Mouse (Mus musculus): ENCODE results near the gene Polr3a.

Gene Polr3a

GRCm38 (mm10) chr14:24486773-24487227 lies at the start of gene Polr3a, which contains the start of gene Rps24:
Polr3a (minus strand) TSS chr14:24487058.
Rps24 (plus strand) TSS chr14:24487125.
- DNase-seq = peak; percentile 88 to 90

GRCm38 (mm10) chr14:24534865-24535545 lies 48.1 kb upstream of the Polr3a start:
- no peak for DNase-seq

- DNase-seq = no peak
Observed at GRCm38 (mm10) chr14:24530228-24530627, 43.4 kb upstream of the Polr3a start.

GRCm38 (mm10) chr14:24526440-24526839 lies 39.6 kb upstream of the Polr3a start:
- no peak for DNase-seq

GRCm38 (mm10) chr14:24525677-24526415 lies 39.0 kb upstream of the Polr3a start:
- no peak for DNase-seq

- no peak for DNase-seq
Observed at GRCm38 (mm10) chr14:24525137-24525536, 38.3 kb upstream of the Polr3a start.

- no peak for DNase-seq
Observed at GRCm38 (mm10) chr14:24521597-24521996, 34.7 kb upstream of the Polr3a start.

- no peak for DNase-seq
Observed at GRCm38 (mm10) chr14:24512527-24513161, 25.8 kb upstream of the Polr3a start.

GRCm38 (mm10) chr14:24510679-24511078 lies 23.8 kb upstream of the Polr3a start:
- DNase-seq = no peak

GRCm38 (mm10) chr14:24510218-24510617 lies 23.4 kb upstream of the Polr3a start:
- no peak for DNase-seq

GRCm38 (mm10) chr14:24509557-24509956 lies 22.7 kb upstream of the Polr3a start:
- no peak for DNase-seq

- no peak for DNase-seq
Observed at GRCm38 (mm10) chr14:24508070-24508773, 21.4 kb upstream of the Polr3a start.

- no peak for DNase-seq
Observed at GRCm38 (mm10) chr14:24507452-24508069, 20.7 kb upstream of the Polr3a start.

GRCm38 (mm10) chr14:24501256-24501655 lies 14.4 kb upstream of the Polr3a start:
- DNase-seq = no peak

- DNase-seq = no peak
Observed at GRCm38 (mm10) chr14:24500845-24501186, 14.0 kb upstream of the Polr3a start.

- DNase-seq = peak; percentile 51 to 65
Observed at GRCm38 (mm10) chr14:24500091-24500844, 13.4 kb upstream of the Polr3a start.

GRCm38 (mm10) chr14:24499478-24499877 lies 12.6 kb upstream of the Polr3a start:
- DNase-seq = no peak

- no peak for DNase-seq
Observed at GRCm38 (mm10) chr14:24498561-24499255, 11.8 kb upstream of the Polr3a start.

GRCm38 (mm10) chr14:24497443-24497842 lies 10.6 kb upstream of the Polr3a start:
- DNase-seq = no peak

GRCm38 (mm10) chr14:24496507-24496906 lies 9.6 kb upstream of the Polr3a start:
- no peak for DNase-seq

GRCm38 (mm10) chr14:24493256-24493655 lies 6.4 kb upstream of the Polr3a start:
- no peak for DNase-seq
